In genomic region chr8:10964511-10965099, GRCm38 (mm10) we compare ENCODE assay signal across 10 mouse cellular contexts. TPM values are rescaled to one million over a fixed set of nuclear protein-coding genes. Genes with fewer than 3 reads are reported as not detected.
DNase-seq lines count a peak whose midpoint lies in the region; ATAC-seq and TF ChIP-seq lines count a peak whose summit lies in the region.
"Had no signal": no experiment of that assay in that cellular context is flagged by ENCODE, and none has a peak within 500 bp of the region (broad histone marks: within the 10 kb centered on the region; RNA-seq: fewer than 3 reads in every experiment).

No protein-coding gene starts in this region.

- peak overlapping the region; percentile 74 for H3K27ac ChIP-seq in heart, embryonic 13.5 days (replicated peaks)
- no peak overlapping the region; the same call in 1 of the 2 replicates for H3K27ac ChIP-seq in heart, adult 2 months
- peak overlapping the region; percentile 86; the same call in 1 of the 2 replicates for H3K27ac ChIP-seq in lung, embryonic 14.5 days (ENCODE audit: low read depth)
- H3K27ac ChIP-seq in embryonic facial prominence, embryonic 13.5 days, result 0 out of 2 replicates have a peak overlapping the region, but pooled peaks have one; percentile 33
- H3K27ac ChIP-seq in forebrain, embryonic 15.5 days (replicated peaks), result no peak overlapping the region

- TF ChIP-seq CTCF in heart, adult 2 months (IDR thresholded peaks at IDR 0.05), result no peak
- no peak for TF ChIP-seq CTCF in lung, embryonic 14.5 days (IDR thresholded peaks at IDR 0.05; ENCODE audit: low read depth)

- no peaks in the 10 kb centered on the region for H3K79me2 ChIP-seq in heart, adult 2 months (replicated peaks; ENCODE audit: control insufficient read depth, insufficient read depth, low read length)

- H3K27me3 ChIP-seq in heart, embryonic 13.5 days (replicated peaks), result peaks cover 1% of the 10 kb centered on the region
- no peaks in the 10 kb centered on the region for H3K27me3 ChIP-seq in heart, adult 2 months (ENCODE audit: control insufficient read depth, insufficient read depth, low read length)
- 0 out of 2 replicates have a peak, but pooled peaks cover 8% of the 10 kb centered on the region for H3K27me3 ChIP-seq in lung, embryonic 14.5 days (ENCODE audit: insufficient read depth, low read length)
- H3K27me3 ChIP-seq in embryonic facial prominence, embryonic 13.5 days, result no peaks in the 10 kb centered on the region
- H3K27me3 ChIP-seq in forebrain, embryonic 15.5 days, result no peaks in the 10 kb centered on the region
- H3K27me3 ChIP-seq: CH12.LX had no signal

- TF ChIP-seq POLR2A in heart, adult 2 months (IDR thresholded peaks at IDR 0.05; ENCODE audit: insufficient read depth, low read depth, low read length), result no peak

- H3K9me3 ChIP-seq in heart, embryonic 13.5 days, result no peaks in the 10 kb centered on the region
- H3K9me3 ChIP-seq in lung, embryonic 14.5 days (ENCODE audit: low read depth, low read length), result no peaks in the 10 kb centered on the region
- H3K9me3 ChIP-seq in embryonic facial prominence, embryonic 13.5 days, result no peaks in the 10 kb centered on the region
- H3K9me3 ChIP-seq in forebrain, embryonic 15.5 days, result no peaks in the 10 kb centered on the region

- no peak for ATAC-seq in heart, embryonic 13.5 days (ENCODE audit: extremely low read depth, insufficient number of reproducible peaks, low FRiP score, low TSS enrichment)
- ATAC-seq in lung, embryonic 14.5 days (ENCODE audit: insufficient read depth), result no peak
- no peak for ATAC-seq in embryonic facial prominence, embryonic 13.5 days (ENCODE audit: insufficient number of reproducible peaks, insufficient read depth, low FRiP score, low TSS enrichment, low read depth)
- no peak for ATAC-seq in forebrain, embryonic 15.5 days (replicated peaks)
- ATAC-seq: activated CD4-positive, CD25-positive, alpha-beta regulatory T cell, adult 4 months had no signal

- H3K36me3 ChIP-seq in heart, embryonic 13.5 days, result no peaks in the 10 kb centered on the region
- H3K36me3 ChIP-seq in heart, adult 2 months (ENCODE audit: control insufficient read depth, insufficient read depth, low read length), result no peaks in the 10 kb centered on the region
- H3K36me3 ChIP-seq in lung, embryonic 14.5 days (ENCODE audit: insufficient read depth), result no peaks in the 10 kb centered on the region
- H3K36me3 ChIP-seq in embryonic facial prominence, embryonic 13.5 days, result no peaks in the 10 kb centered on the region
- no peaks in the 10 kb centered on the region for H3K36me3 ChIP-seq in forebrain, embryonic 15.5 days

- peaks cover 81% of the 10 kb centered on the region for H3K4me1 ChIP-seq in heart, embryonic 13.5 days
- H3K4me1 ChIP-seq in heart, adult 2 months (ENCODE audit: control insufficient read depth, insufficient read depth, low read length), result peaks cover 5% of the 10 kb centered on the region
- H3K4me1 ChIP-seq in lung, embryonic 14.5 days (ENCODE audit: insufficient read depth), result peaks cover 52% of the 10 kb centered on the region
- peaks cover 72% of the 10 kb centered on the region for H3K4me1 ChIP-seq in embryonic facial prominence, embryonic 13.5 days
- peaks cover 26% of the 10 kb centered on the region for H3K4me1 ChIP-seq in forebrain, embryonic 15.5 days

- intact Hi-C loops in heart, adult 2 months (cut with DNase I), result no loop called here

- no peak overlapping the region for H3K4me3 ChIP-seq in heart, embryonic 13.5 days
- H3K4me3 ChIP-seq in heart, adult 2 months, result no peak overlapping the region
- no peak overlapping the region for H3K4me3 ChIP-seq in lung, embryonic 14.5 days (ENCODE audit: low read depth, low read length)
- no peak overlapping the region for H3K4me3 ChIP-seq in embryonic facial prominence, embryonic 13.5 days
- no peak overlapping the region for H3K4me3 ChIP-seq in forebrain, embryonic 15.5 days

- 53% methylated on average over 10 of the region's 10 CpGs for WGBS in heart, embryonic 13.5 days
- 55% methylated on average over 10 of the region's 10 CpGs for WGBS in heart, adult 2 months
- WGBS in lung, embryonic 14.5 days, result 39% methylated on average over 10 of the region's 10 CpGs
- WGBS in embryonic facial prominence, embryonic 13.5 days, result 53% methylated on average over 10 of the region's 10 CpGs
- 68% methylated on average over 10 of the region's 10 CpGs for WGBS in forebrain, embryonic 15.5 days

- TF ChIP-seq EP300 in heart, adult 2 months (IDR thresholded peaks at IDR 0.05; ENCODE audit: insufficient read depth, low read depth, low read length), result no peak

- no peak for DNase-seq in heart, adult 2 months
- DNase-seq in lung, embryonic 14.5 days, result no peak
- no peak for DNase-seq in lung, postnatal 14 days
- peak; percentile 23 to 29 for DNase-seq in monocyte, adult 2 months (ENCODE audit: low read depth in 1 of 2, low spot score in 2 of 2)
- no peak for DNase-seq in urinary bladder, postnatal 36 days (ENCODE audit: low spot score in 2 of 2)

- H3K4me2 ChIP-seq in heart, embryonic 13.5 days, result peak overlapping the region; percentile 44; the same call in 1 of the 2 replicates
- H3K4me2 ChIP-seq in lung, embryonic 14.5 days, result no peak overlapping the region
- H3K4me2 ChIP-seq in embryonic facial prominence, embryonic 13.5 days, result no peak overlapping the region
- H3K4me2 ChIP-seq in forebrain, embryonic 15.5 days (replicated peaks), result no peak overlapping the region

- H3K9ac ChIP-seq in heart, embryonic 13.5 days, result peak overlapping the region; percentile 29
- no peak overlapping the region for H3K9ac ChIP-seq in heart, adult 2 months (ENCODE audit: low read depth, low read length)
- no peak overlapping the region for H3K9ac ChIP-seq in lung, embryonic 14.5 days
- no peak overlapping the region for H3K9ac ChIP-seq in embryonic facial prominence, embryonic 13.5 days
- no peak overlapping the region for H3K9ac ChIP-seq in forebrain, embryonic 15.5 days (replicated peaks)

RNA-seq across cellular contexts. Expression of gene Irs2, which starts 43.7 kb away (rescaled TPM):
- 3.0 and 3.2 TPM in 2 replicates for polyA plus RNA-seq in heart, embryonic 13.5 days (2015; fragmentation: Nextera tagmentation; extraction: Ambion mirVana)
- 10 to 100 TPM; 13.5 to 19.0 TPM for total RNA-seq in heart, adult 2 months (2021)
- polyA plus RNA-seq in heart, adult 2 months (2012; rRNA removed), result 4.5 TPM in 2 replicates
- 5.7 TPM in 2 replicates for polyA plus RNA-seq in lung, embryonic 14.5 days (2014; fragmentation: Nextera tagmentation; extraction: Ambion mirVana)
- 7.7 and 8.7 TPM in 2 replicates for polyA plus RNA-seq in embryonic facial prominence, embryonic 13.5 days (2015; fragmentation: Nextera tagmentation; extraction: Ambion mirVana)
- polyA plus RNA-seq in forebrain, embryonic 15.5 days (2015; fragmentation: Nextera tagmentation; extraction: Ambion mirVana), result 7.1 and 7.5 TPM in 2 replicates

Comparison
In these comparisons a context has a peak if more than half of its experiments do, and no peak if none do; other contexts are left out.
1. H3K27ac ChIP-seq: peak in heart, embryonic 13.5 days (single experiment), lung, embryonic 14.5 days (single experiment) and embryonic facial prominence, embryonic 13.5 days (single experiment); none in heart, adult 2 months (single experiment) and forebrain, embryonic 15.5 days (single experiment).
2. DNase-seq: peak in monocyte, adult 2 months (2 of 2); none in heart, adult 2 months (0 of 2), lung, embryonic 14.5 days (single experiment), lung, postnatal 14 days (single experiment) and urinary bladder, postnatal 36 days (0 of 2).